Mouse (Mus musculus): ENCODE results near the gene Fbxo5. TPM values are rescaled to one million over a fixed set of nuclear protein-coding genes. Genes with fewer than 3 reads are reported as not detected.

The Fbxo5 gene
- polyA plus RNA-seq, 1 experiment from 2014 or later: 99.7 TPM

GRCm38 (mm10) chr10:5818772-5819171 lies 13.4 kb upstream of the Fbxo5 start:
- WGBS: 87% methylated on average over 3 of the region's 3 CpGs
- peaks cover 45% of the 10 kb centered on the region for H3K36me3 ChIP-seq (ENCODE audit: control insufficient read depth, insufficient read depth, low read length)
- H3K4me2 ChIP-seq: no peak overlapping the region
- peaks cover 15% of the 10 kb centered on the region for H3K4me1 ChIP-seq (replicated peaks; ENCODE audit: control insufficient read depth, insufficient read depth, low read length)
- H3K27ac ChIP-seq (ENCODE audit: low read depth, low read length): no peak overlapping the region
- H3K4me3 ChIP-seq (ENCODE audit: low read depth, low read length): no peak overlapping the region
- ATAC-seq (replicated peaks; ENCODE audit: low FRiP score) (no peak), DNase-seq (ENCODE audit: low spot score) (no peak)
- H3K9me3 ChIP-seq (ENCODE audit: control insufficient read depth, low read length): no peaks in the 10 kb centered on the region
- no peak overlapping the region for H3K9ac ChIP-seq (ENCODE audit: low read depth, low read length)
- H3K27me3 ChIP-seq (replicated peaks; ENCODE audit: control insufficient read depth, insufficient read depth, low read length): no peaks in the 10 kb centered on the region

GRCm38 (mm10) chr10:5815968-5816367 lies 10.6 kb upstream of the Fbxo5 start:
- DNase-seq (ENCODE audit: low spot score) (no peak), ATAC-seq (replicated peaks; ENCODE audit: low FRiP score) (no peak)
- H3K9ac ChIP-seq (ENCODE audit: low read depth, low read length): no peak overlapping the region
- no peaks in the 10 kb centered on the region for H3K9me3 ChIP-seq (ENCODE audit: control insufficient read depth, low read length)
- no peaks in the 10 kb centered on the region for H3K27me3 ChIP-seq (replicated peaks; ENCODE audit: control insufficient read depth, insufficient read depth, low read length)
- peaks cover 3% of the 10 kb centered on the region; the same call in 1 of the 2 replicates for H3K4me1 ChIP-seq (replicated peaks; ENCODE audit: control insufficient read depth, insufficient read depth, low read length)
- WGBS: 97% methylated on average over 2 of the region's 2 CpGs
- H3K36me3 ChIP-seq (ENCODE audit: control insufficient read depth, insufficient read depth, low read length): peaks cover 52% of the 10 kb centered on the region
- H3K4me2 ChIP-seq: no peak overlapping the region
- no peak overlapping the region for H3K27ac ChIP-seq (ENCODE audit: low read depth, low read length)
- no peak overlapping the region for H3K4me3 ChIP-seq (ENCODE audit: low read depth, low read length)

- WGBS: 89% methylated on average over 11 of the region's 11 CpGs
- Histone ChIP-seq H3K9me3 (ENCODE audit: control insufficient read depth, low read length) (no peaks in the 10 kb centered on the region), H3K4me2 (no peak overlapping the region), H3K27me3 (replicated peaks; ENCODE audit: control insufficient read depth, insufficient read depth, low read length) (no peaks in the 10 kb centered on the region), H3K36me3 (ENCODE audit: control insufficient read depth, insufficient read depth, low read length) (peaks cover 46% of the 10 kb centered on the region), H3K27ac (ENCODE audit: low read depth, low read length) (no peak overlapping the region), H3K9ac (ENCODE audit: low read depth, low read length) (no peak overlapping the region), H3K4me3 (ENCODE audit: low read depth, low read length) (no peak overlapping the region), H3K4me1 (replicated peaks; ENCODE audit: control insufficient read depth, insufficient read depth, low read length) (no peaks in the 10 kb centered on the region)
- no peak for ATAC-seq (replicated peaks; ENCODE audit: low FRiP score)
- DNase-seq (ENCODE audit: low spot score): no peak
Observed at GRCm38 (mm10) chr10:5813724-5814123, 8.3 kb upstream of the Fbxo5 start.

GRCm38 (mm10) chr10:5807683-5808082 lies 2.3 kb upstream of the Fbxo5 start:
- 61% methylated on average over 2 of the region's 2 CpGs for WGBS
- H3K27me3 ChIP-seq (replicated peaks; ENCODE audit: control insufficient read depth, insufficient read depth, low read length): no peaks in the 10 kb centered on the region
- H3K4me2 ChIP-seq: no peak overlapping the region
- H3K4me3 ChIP-seq (ENCODE audit: low read depth, low read length): no peak overlapping the region
- H3K4me1 ChIP-seq (replicated peaks; ENCODE audit: control insufficient read depth, insufficient read depth, low read length): peaks cover 13% of the 10 kb centered on the region
- peaks cover 7% of the 10 kb centered on the region for H3K36me3 ChIP-seq (ENCODE audit: control insufficient read depth, insufficient read depth, low read length)
- no peaks in the 10 kb centered on the region for H3K9me3 ChIP-seq (ENCODE audit: control insufficient read depth, low read length)
- H3K9ac ChIP-seq (ENCODE audit: low read depth, low read length): no peak overlapping the region
- no peak for ATAC-seq (replicated peaks; ENCODE audit: low FRiP score)
- no peak for DNase-seq (ENCODE audit: low spot score)
- H3K27ac ChIP-seq (ENCODE audit: low read depth, low read length): no peak overlapping the region

- WGBS: 47% methylated on average over 4 of the region's 4 CpGs
- Histone ChIP-seq H3K27me3 (replicated peaks; ENCODE audit: control insufficient read depth, insufficient read depth, low read length) (no peaks in the 10 kb centered on the region), H3K4me3 (ENCODE audit: low read depth, low read length) (no peak overlapping the region), H3K9me3 (ENCODE audit: control insufficient read depth, low read length) (no peaks in the 10 kb centered on the region), H3K36me3 (ENCODE audit: control insufficient read depth, insufficient read depth, low read length) (peaks cover 9% of the 10 kb centered on the region; the same call in 1 of the 2 replicates), H3K27ac (ENCODE audit: low read depth, low read length) (peak overlapping the region; percentile 89; the same call in 1 of the 2 replicates), H3K4me1 (replicated peaks; ENCODE audit: control insufficient read depth, insufficient read depth, low read length) (peaks cover 13% of the 10 kb centered on the region), H3K9ac (ENCODE audit: low read depth, low read length) (no peak overlapping the region), H3K4me2 (no peak overlapping the region; the same call in 1 of the 2 replicates)
- no peak for ATAC-seq (replicated peaks; ENCODE audit: low FRiP score)
- no peak for DNase-seq (ENCODE audit: low spot score)
Observed at GRCm38 (mm10) chr10:5806996-5807395, 1.6 kb upstream of the Fbxo5 start.

- peaks cover 18% of the 10 kb centered on the region for H3K4me1 ChIP-seq (replicated peaks; ENCODE audit: control insufficient read depth, insufficient read depth, low read length)
- peak overlapping the region; percentile 75 for H3K9ac ChIP-seq (ENCODE audit: low read depth, low read length)
- 18% methylated on average over 8 of the region's 8 CpGs for WGBS
- peak overlapping the region; percentile 89 for H3K4me2 ChIP-seq
- peak overlapping the region; percentile 89 for H3K27ac ChIP-seq (ENCODE audit: low read depth, low read length)
- H3K36me3 ChIP-seq (ENCODE audit: control insufficient read depth, insufficient read depth, low read length): peaks cover 15% of the 10 kb centered on the region; the same call in 1 of the 2 replicates
- no peaks in the 10 kb centered on the region for H3K9me3 ChIP-seq (ENCODE audit: control insufficient read depth, low read length)
- ATAC-seq (replicated peaks; ENCODE audit: low FRiP score): no peak
- H3K4me3 ChIP-seq (ENCODE audit: low read depth, low read length): peak overlapping the region; percentile 84
- no peaks in the 10 kb centered on the region for H3K27me3 ChIP-seq (replicated peaks; ENCODE audit: control insufficient read depth, insufficient read depth, low read length)
- DNase-seq (ENCODE audit: low spot score): no peak
Observed at GRCm38 (mm10) chr10:5806416-5806815, 1.0 kb upstream of the Fbxo5 start.

GRCm38 (mm10) chr10:5805731-5806307 lies 419 bp upstream of the Fbxo5 start:
- H3K4me1 ChIP-seq (replicated peaks; ENCODE audit: control insufficient read depth, insufficient read depth, low read length): peaks cover 18% of the 10 kb centered on the region
- H3K4me2 ChIP-seq: peak overlapping the region; percentile 89
- H3K27me3 ChIP-seq (replicated peaks; ENCODE audit: control insufficient read depth, insufficient read depth, low read length): no peaks in the 10 kb centered on the region
- peak overlapping the region; percentile 75 for H3K9ac ChIP-seq (ENCODE audit: low read depth, low read length)
- DNase-seq (ENCODE audit: low spot score) (peak; percentile 94), ATAC-seq (replicated peaks; ENCODE audit: low FRiP score) (peak; percentile 89)
- H3K36me3 ChIP-seq (ENCODE audit: control insufficient read depth, insufficient read depth, low read length): peaks cover 20% of the 10 kb centered on the region; the same call in 1 of the 2 replicates
- H3K9me3 ChIP-seq (ENCODE audit: control insufficient read depth, low read length): no peaks in the 10 kb centered on the region
- H3K4me3 ChIP-seq (ENCODE audit: low read depth, low read length): peak overlapping the region; percentile 84
- peak overlapping the region; percentile 89 for H3K27ac ChIP-seq (ENCODE audit: low read depth, low read length)
- WGBS: under 1% methylated on average over 43 of the region's 43 CpGs

GRCm38 (mm10) chr10:5804691-5805156 lies 676 bp downstream of the Fbxo5 start:
- Histone ChIP-seq H3K36me3 (ENCODE audit: control insufficient read depth, insufficient read depth, low read length) (peaks cover 31% of the 10 kb centered on the region; the same call in 1 of the 2 replicates), H3K4me1 (replicated peaks; ENCODE audit: control insufficient read depth, insufficient read depth, low read length) (peaks cover 18% of the 10 kb centered on the region), H3K9me3 (ENCODE audit: control insufficient read depth, low read length) (no peaks in the 10 kb centered on the region), H3K4me2 (peak overlapping the region; percentile 89), H3K4me3 (ENCODE audit: low read depth, low read length) (peak overlapping the region; percentile 84), H3K27ac (ENCODE audit: low read depth, low read length) (peak overlapping the region; percentile 93), H3K27me3 (replicated peaks; ENCODE audit: control insufficient read depth, insufficient read depth, low read length) (no peaks in the 10 kb centered on the region), H3K9ac (ENCODE audit: low read depth, low read length) (peak overlapping the region; percentile 94)
- ATAC-seq (replicated peaks; ENCODE audit: low FRiP score) (peak; percentile 30), DNase-seq (ENCODE audit: low spot score) (peak; percentile 68)
- WGBS: under 1% methylated on average over 24 of the region's 24 CpGs

- 7% methylated on average over 1 of the region's 1 CpGs for WGBS
- H3K4me1 ChIP-seq (replicated peaks; ENCODE audit: control insufficient read depth, insufficient read depth, low read length): peaks cover 18% of the 10 kb centered on the region
- no peak overlapping the region for H3K27ac ChIP-seq (ENCODE audit: low read depth, low read length)
- H3K9ac ChIP-seq (ENCODE audit: low read depth, low read length): peak overlapping the region; percentile 80
- H3K4me2 ChIP-seq: peak overlapping the region; percentile 89
- no peaks in the 10 kb centered on the region for H3K9me3 ChIP-seq (ENCODE audit: control insufficient read depth, low read length)
- H3K4me3 ChIP-seq (ENCODE audit: low read depth, low read length): peak overlapping the region; percentile 84
- ATAC-seq (replicated peaks; ENCODE audit: low FRiP score) (no peak), DNase-seq (ENCODE audit: low spot score) (no peak)
- peaks cover 34% of the 10 kb centered on the region for H3K36me3 ChIP-seq (ENCODE audit: control insufficient read depth, insufficient read depth, low read length)
- no peaks in the 10 kb centered on the region for H3K27me3 ChIP-seq (replicated peaks; ENCODE audit: control insufficient read depth, insufficient read depth, low read length)
Observed at GRCm38 (mm10) chr10:5803739-5804138, 1.7 kb downstream of the Fbxo5 start.
